In the genomic region with DNA sequence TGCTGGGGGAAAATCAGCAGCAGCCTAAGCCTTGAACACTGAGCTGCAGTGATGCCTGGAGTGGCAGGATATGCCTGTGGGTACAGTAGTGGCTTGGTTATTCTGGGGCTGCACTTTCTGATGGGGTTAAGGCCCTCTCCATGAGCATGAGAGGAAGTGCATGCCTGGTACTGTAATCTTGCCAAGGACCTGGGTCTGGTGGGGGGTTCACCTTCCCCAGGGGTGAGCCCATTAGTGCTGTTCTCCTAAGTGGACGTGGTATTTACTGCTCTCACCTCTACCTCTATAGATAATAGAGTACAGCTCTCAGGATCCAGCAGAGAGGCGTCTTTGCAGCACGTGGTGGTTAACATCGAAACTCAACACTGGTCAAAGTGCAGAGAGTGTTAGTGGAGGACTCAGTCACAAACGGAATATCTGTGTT, we compare ENCODE assay signal across 13 mouse cellular contexts. TPM values are rescaled to one million over a fixed set of nuclear protein-coding genes. Genes with fewer than 3 reads are reported as not detected.
DNase-seq lines count a peak whose midpoint lies in the region; ATAC-seq and TF ChIP-seq lines count a peak whose summit lies in the region.
"Had no signal": no experiment of that assay in that cellular context is flagged by ENCODE, and none has a peak within 500 bp of the region (broad histone marks: within the 10 kb centered on the region; RNA-seq: fewer than 3 reads in every experiment).

No protein-coding gene starts in this region.

- H3K27ac ChIP-seq in kidney, embryonic 16.5 days (ENCODE audit: low read length) = peak overlapping the region; percentile 90
- peak overlapping the region; percentile 100 for H3K27ac ChIP-seq in small intestine, adult 2 months (ENCODE audit: insufficient read depth, low read depth, low read length)
- H3K27ac ChIP-seq: midbrain, embryonic 12.5 days had no signal

- no peak for TF ChIP-seq CTCF in small intestine, adult 2 months (IDR thresholded peaks at IDR 0.05; ENCODE audit: extremely low read depth, insufficient read length, insufficient replicate concordance, low read depth, low read length)

- H3K4me2 ChIP-seq in kidney, embryonic 16.5 days (replicated peaks; ENCODE audit: low read depth, low read length) = no peak overlapping the region
- H3K4me2 ChIP-seq: midbrain, embryonic 12.5 days had no signal

- peaks cover 13% of the 10 kb centered on the region; the same call in 1 of the 2 replicates for H3K4me1 ChIP-seq in kidney, embryonic 16.5 days (ENCODE audit: insufficient read depth, low read length)
- H3K4me1 ChIP-seq in small intestine, adult 2 months (ENCODE audit: control insufficient read depth, insufficient read depth, insufficient read length, low read length) = peaks cover 19% of the 10 kb centered on the region
- H3K4me1 ChIP-seq: midbrain, embryonic 12.5 days had no signal

- no peaks in the 10 kb centered on the region for H3K9me3 ChIP-seq in kidney, embryonic 16.5 days (ENCODE audit: low read length)
- H3K9me3 ChIP-seq: midbrain, embryonic 12.5 days had no signal

- no peaks in the 10 kb centered on the region for H3K27me3 ChIP-seq in kidney, embryonic 16.5 days (ENCODE audit: insufficient read depth, low read length)
- H3K27me3 ChIP-seq in small intestine, adult 2 months (ENCODE audit: control insufficient read depth, insufficient read depth, low read length) = no peaks in the 10 kb centered on the region
- H3K27me3 ChIP-seq: midbrain, embryonic 12.5 days had no signal

- no peak for ATAC-seq in kidney, embryonic 16.5 days (ENCODE audit: low FRiP score, low TSS enrichment)
- no peak for ATAC-seq in frontal cortex, adult (ENCODE audit: low TSS enrichment)

- H3K4me3 ChIP-seq in kidney, embryonic 16.5 days (ENCODE audit: low read length) = no peak overlapping the region
- no peak overlapping the region for H3K4me3 ChIP-seq in small intestine, adult 2 months (ENCODE audit: low read depth, low read length)
- H3K4me3 ChIP-seq: midbrain, embryonic 12.5 days had no signal

- no peak for TF ChIP-seq POLR2A in small intestine, adult 2 months (IDR thresholded peaks at IDR 0.05; ENCODE audit: low read depth, low read length)

- no peaks in the 10 kb centered on the region for H3K36me3 ChIP-seq in kidney, embryonic 16.5 days (ENCODE audit: insufficient read depth, low read length)
- 0 out of 2 replicates have a peak, but pooled peaks cover 2% of the 10 kb centered on the region for H3K36me3 ChIP-seq in small intestine, adult 2 months (ENCODE audit: control insufficient read depth, insufficient read depth, low read length)

- 49% methylated on average over 5 of the region's 5 CpGs for WGBS in kidney, embryonic 16.5 days
- WGBS in large intestine, adult 2 months = 23% methylated on average over 5 of the region's 5 CpGs
- WGBS in small intestine, adult 2 months = 15% methylated on average over 5 of the region's 5 CpGs

- no peak overlapping the region for H3K9ac ChIP-seq in kidney, embryonic 16.5 days (replicated peaks; ENCODE audit: low read length)
- H3K9ac ChIP-seq: midbrain, embryonic 12.5 days had no signal

- DNase-seq in kidney, adult 18-20 months = no peak
- DNase-seq in T-cell, adult 2 months (ENCODE audit: low spot score) = peak; percentile 36
- peak; percentile 48 for DNase-seq in large intestine, adult 2 months (ENCODE audit: low read depth, low spot score)
- no peak for DNase-seq in ovary, postnatal 10 days (ENCODE audit: low spot score)
- DNase-seq in adrenal gland, postnatal 4 days (ENCODE audit: low spot score in 2 of 2) = no peak
- DNase-seq: adrenal gland, postnatal 36 days; cerebellum, adult 11-12 months; gastrocnemius, postnatal 25 days; right cerebral cortex, postnatal 25 days had no signal

RNA-seq across cellular contexts. Expression of gene Babam2, which starts 16.4 kb away (rescaled TPM):
- polyA plus RNA-seq in kidney, embryonic 16.5 days (2015; fragmentation: Nextera tagmentation; extraction: Ambion mirVana) = 69.4 and 77.3 TPM in 2 replicates
- 26.3 and 27.0 TPM in 2 replicates for polyA plus RNA-seq in large intestine, adult 2 months (2012; rRNA removed)
- 7.7 and 18.4 TPM in 2 replicates for polyA plus RNA-seq in small intestine, adult 2 months (2012; rRNA removed)
- 100 to 1,000 TPM in 1 of 2 experiments, 10 to 100 TPM in 1; 99.6 to 107 TPM for total RNA-seq in adrenal gland, postnatal 4 days (2021)

RNA-seq across cellular contexts. Expression of gene Rbks, which starts 16.4 kb away (rescaled TPM):
- polyA plus RNA-seq in kidney, embryonic 16.5 days (2015; fragmentation: Nextera tagmentation; extraction: Ambion mirVana) = 4.6 and 5.8 TPM in 2 replicates
- polyA plus RNA-seq in large intestine, adult 2 months (2012; rRNA removed) = 18.1 and 19.1 TPM in 2 replicates
- 8.7 and 15.5 TPM in 2 replicates for polyA plus RNA-seq in small intestine, adult 2 months (2012; rRNA removed)
- 10 to 100 TPM in 1 of 2 experiments, 1 to 10 TPM in 1; 9.8 to 12.6 TPM for total RNA-seq in adrenal gland, postnatal 4 days (2021)

Comparison
In these comparisons a context has a peak if more than half of its experiments do, and no peak if none do; other contexts are left out.
1. DNase-seq: peak in T-cell, adult 2 months (single experiment) and large intestine, adult 2 months (single experiment); none in kidney, adult 18-20 months (single experiment), ovary, postnatal 10 days (single experiment) and adrenal gland, postnatal 4 days (0 of 2).